Mouse (Mus musculus): ENCODE data around the gene Ddx41.

- TF ChIP-seq CTCF (IDR thresholded peaks at IDR 0.05; ENCODE audit: low read depth, low read length) (no peak), POLR2A (IDR thresholded peaks at IDR 0.05; ENCODE audit: insufficient read depth, low read length) (no peak)
These were observed 663 bp downstream of the Ddx41 start for GRCm38 (mm10) chr13:55535796-55536193.
